Mouse (Mus musculus) thymus, postnatal 10 days (tissue): ENCODE results near the gene Slc25a12.

Experiments
- DNase-seq, 2 experiments: peaks; one replicate each; pipeline ENCODE4 v3.0.0; 2021; ENCODE audit warnings: low spot score in 2 of 2

The Slc25a12 gene

DNA sequence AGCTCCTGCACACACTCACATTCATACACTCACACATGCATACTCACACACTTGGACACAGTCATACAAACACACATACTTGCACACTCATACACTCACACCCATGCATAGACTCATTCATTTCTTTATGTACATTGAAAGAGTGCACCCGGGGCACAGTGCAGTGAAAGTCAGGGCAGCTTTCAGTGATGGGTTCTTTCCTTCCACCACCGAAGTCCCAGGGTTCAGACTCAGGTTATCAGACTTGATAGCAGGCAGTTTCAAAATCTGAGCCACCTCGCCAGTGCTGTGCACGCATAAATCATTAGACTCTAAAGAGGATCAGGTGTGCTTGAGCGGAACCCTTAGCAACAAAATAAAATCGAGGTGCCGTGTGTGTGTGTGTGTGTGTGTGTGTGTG lies 17.4 kb downstream of the Slc25a12 start:
- DNase-seq = no peak

DNA sequence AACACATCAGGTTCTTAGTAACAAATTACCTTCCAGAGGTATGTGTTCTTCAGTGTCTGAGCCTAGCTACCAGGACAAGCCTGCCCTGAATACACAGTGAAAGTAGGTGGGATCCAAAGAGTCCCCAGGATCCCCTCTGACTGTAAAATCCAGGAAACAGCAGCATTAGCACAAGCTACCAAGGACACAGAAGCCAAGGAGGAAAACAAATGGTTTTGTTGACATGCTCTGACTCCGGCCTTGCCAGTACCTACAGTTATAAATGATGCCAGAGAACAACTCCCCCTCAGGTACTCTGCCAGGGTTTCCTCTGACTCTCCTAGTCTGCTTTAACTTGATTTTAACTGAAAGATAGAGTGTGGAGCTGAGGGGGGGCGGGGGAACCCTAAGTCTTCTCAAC lies 18.0 kb downstream of the Slc25a12 start:
- DNase-seq = no peak

GRCm38 (mm10) chr2:71347732-71348490 lies 19.6 kb downstream of the Slc25a12 start:
- no peak for DNase-seq

DNA sequence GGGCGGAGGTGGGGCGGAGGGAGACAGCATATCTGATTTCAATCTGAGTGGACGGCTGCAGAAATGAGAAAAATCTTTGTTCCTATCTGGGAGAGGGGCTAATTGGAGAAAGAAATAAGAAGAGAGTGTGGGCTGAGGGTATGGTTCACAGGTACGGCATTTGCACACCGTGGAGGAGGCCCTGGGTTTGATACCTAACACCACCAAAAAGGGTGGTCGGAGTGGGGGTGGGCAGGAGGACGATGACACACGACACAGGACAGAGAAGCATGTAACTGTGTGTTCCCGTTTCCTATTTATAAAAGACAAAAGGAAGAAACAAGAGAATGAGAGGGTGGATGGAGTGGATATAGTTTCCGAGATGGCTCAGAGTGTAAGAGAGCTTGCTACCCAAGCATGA lies 20.4 kb downstream of the Slc25a12 start:
- no peak for DNase-seq

- no peak for DNase-seq
Measured at GRCm38 (mm10) chr2:71343884-71344640, 23.5 kb downstream of the Slc25a12 start.

DNA sequence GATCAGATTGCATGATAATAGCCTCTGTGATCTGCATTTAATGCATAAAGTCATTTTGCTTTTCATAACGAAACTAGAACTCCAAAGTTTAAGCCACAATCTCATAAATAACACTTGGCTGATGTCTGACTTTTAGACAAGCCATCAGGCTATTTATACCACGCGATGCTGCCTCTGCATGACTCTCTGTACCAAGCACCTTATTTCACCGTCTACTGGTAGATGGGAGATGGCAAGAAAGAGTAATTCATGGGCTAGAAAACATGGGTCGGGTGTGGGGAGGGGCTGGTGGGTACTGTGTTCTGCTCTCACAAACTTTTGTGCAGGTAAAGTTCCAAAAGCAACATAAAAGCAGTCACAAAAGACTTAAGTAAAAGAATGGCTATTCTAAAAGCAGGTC lies 27.4 kb downstream of the Slc25a12 start:
- DNase-seq = no peak

DNA sequence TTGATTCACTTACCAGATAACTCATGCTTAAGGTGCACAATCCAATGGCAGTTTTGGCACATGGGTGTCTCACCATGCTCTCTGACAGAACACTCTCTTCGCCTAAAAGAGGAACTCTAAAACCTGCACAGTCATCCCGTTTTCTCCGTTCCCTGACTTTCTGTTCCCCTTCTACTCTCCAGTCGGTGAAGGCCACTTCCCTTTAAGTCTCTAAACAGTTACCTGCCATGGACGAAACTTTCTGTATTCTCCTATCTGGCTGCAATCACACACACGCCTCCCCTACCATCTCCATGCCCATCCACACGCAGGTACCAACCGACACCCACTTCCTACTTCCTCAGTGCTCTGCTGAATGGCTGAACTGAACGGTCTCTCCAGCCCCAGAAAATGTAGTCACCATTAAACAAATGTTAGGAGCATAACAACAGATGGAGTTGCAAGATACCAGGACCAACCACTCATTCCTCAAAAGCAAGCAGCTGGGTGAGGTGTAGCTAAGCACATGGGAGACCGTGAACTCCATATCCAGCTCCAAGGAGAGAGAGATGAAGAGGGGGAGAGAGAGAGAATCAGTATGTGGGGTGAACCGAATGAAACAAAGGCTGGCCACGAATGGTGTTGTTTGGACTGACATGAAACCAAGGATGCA lies 29.3 kb downstream of the Slc25a12 start:
- no peak for DNase-seq

DNA sequence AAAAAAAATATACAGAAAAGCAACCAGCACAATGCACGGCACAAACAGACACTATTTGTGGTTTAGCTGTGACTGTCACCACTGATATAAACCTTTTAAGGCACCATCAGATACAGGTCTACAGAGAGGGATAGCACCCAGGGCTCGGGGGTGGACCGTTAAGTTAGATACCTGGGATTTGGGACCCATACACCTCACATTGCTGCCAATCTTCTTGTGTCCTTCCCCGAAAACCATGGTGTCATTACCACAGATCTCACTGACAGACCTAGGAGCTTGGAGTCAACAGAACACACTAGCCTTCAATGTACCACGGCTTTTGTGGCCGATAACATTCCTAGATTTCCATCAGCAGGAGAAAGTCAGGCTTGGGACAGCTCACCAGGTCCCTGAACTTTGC lies 30.9 kb downstream of the Slc25a12 start:
- no peak for DNase-seq

DNA sequence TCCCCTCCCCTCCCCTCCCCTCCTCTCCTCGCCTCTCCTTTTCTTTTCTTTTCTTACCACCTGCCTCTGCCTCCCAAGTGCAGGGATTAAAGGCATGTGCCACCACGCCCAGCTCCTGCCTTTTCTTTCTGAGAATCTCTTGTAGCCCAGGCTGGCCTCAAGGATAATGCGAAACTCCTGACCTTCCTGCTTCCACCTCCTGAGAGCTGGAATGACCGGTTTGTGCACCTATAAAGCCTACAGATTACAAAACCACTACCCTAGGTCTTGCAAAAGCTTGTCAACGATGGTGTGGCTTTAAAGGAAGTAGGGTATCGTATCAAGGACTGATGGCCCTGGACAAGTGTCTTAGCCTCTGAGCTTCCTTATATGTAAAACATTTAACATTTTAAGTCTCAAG lies 31.3 kb downstream of the Slc25a12 start:
- no peak for DNase-seq

DNA sequence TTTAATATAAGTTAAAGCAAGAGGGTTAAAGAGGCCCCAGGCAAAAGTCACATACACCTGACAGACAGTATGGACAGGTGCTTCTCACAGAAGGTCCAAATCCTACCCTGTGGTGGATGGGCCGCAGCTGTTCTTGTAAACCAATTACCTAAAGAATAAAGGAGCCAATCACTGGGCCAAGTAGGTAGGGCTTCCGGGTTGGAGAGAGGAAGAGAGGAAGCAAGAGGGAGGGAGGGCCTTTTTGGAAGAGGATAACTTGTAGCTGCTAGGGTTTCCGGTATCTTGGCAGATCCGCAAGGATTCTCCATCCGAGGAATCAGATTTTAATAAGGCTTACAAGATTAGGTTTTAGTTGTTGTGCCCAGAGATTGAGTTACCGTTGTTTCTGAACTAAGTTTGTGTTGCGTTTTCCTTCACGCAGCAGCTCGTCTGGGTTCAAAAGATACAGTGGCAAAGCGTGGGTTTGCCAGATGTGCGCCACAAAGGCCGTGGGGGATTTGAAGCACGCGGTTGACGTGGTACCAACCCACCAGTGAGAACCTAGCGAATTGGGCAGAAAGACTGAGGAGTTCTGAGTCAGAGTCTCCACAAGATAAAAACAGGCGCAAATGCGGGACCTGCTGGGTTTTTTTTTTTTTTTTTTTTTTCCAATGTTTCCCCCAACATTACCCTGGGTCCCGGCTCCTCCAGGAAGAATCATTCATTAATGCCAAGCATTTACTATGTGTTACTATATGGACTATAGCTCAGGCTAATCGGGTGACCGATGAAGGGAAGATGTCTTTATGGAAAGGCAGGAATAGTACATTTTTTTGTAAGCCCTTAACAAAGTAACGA lies 33.3 kb downstream of the Slc25a12 start:
- no peak for DNase-seq

DNA sequence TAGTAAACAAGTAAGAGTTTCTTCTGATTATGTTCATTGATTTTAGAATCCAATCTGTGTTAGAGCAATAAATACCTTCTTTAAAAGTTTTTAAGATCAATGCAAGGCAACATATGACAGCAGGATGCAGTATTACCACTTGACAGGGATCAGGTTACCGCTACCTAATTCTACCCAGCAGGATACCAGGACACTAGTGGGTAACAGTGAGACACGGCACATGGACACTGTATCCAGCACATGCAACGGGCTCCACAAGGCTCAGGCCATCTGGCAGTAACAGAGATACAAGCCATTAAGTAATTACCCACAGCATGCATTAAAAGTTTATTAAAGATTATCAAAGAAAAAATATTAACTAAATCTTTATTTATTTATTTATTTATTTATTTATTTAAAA lies 37.8 kb downstream of the Slc25a12 start:
- no peak for DNase-seq

DNA sequence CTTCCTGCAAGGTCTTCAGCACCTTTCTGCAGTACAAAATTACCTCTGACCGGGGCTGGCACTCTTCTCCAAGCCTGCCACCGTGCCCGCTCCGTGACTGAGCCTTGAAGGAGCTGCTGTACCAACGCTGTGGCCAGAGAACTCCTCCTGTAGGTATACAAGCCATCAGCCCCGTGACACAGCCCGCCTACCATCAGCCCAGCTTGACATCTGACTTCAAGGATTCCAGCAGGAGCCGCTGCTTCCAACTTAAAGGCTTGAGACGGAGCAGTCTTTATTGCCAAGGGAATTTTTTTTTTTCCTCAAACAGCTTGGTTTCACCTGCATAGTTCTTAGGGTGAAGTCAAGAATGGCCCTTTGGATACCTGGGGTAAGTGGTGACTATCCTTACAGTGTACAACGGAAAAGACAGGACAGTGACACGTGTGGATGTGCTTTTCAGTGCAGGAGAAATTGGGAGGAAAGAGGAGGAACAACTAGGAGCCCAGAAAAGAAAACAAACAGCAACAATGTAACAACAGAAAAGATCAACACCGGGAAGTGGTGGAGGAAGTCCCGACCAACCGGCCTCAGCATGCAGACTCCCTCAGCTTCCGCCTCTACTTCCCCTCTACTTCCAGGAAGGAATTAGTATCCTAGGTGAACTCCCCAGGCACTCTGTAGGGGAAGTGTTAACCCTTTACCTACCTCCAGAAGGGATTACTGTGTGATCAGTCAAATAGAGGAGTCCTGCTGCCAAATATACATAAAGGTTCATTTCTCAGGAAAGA lies 39.0 kb downstream of the Slc25a12 start:
- DNase-seq = no peak

- DNase-seq = no peak
Measured at GRCm38 (mm10) chr2:71327715-71328114, 39.8 kb downstream of the Slc25a12 start.

DNA sequence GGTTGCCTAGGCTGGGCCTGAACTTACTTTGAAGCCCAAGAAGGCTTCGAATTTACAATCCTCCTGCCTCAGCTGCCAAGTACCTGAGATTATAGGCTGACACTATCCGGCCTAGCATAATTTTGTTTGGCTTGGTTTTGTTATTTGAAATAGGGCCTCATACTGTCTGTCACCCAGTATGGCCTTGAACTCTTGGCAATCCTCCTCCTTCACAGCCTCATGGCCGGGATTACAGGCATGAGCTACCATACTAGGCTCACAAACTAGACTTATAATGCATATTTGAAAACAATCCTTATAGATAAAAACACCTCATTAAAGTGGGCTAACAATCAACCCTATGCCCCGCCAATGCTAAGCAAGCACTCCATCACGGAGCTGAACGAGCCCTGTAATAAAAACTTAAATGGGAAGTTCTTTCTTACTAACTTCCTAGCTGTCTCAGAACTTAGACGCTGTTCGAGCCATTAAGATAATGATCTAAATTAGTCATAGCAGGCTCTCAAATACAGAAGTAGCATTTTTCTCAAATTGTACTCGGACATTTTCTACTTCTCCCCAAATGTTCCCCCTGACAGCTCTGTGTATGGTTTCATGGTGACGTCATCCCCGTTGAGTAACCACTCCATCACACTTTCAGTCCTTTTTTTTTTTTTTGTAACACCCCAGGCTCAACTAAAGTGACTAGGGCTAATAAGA lies 40.6 kb downstream of the Slc25a12 start:
- no peak for DNase-seq

- DNase-seq = no peak
Measured at GRCm38 (mm10) chr2:71323886-71324285, 43.7 kb downstream of the Slc25a12 start.

DNA sequence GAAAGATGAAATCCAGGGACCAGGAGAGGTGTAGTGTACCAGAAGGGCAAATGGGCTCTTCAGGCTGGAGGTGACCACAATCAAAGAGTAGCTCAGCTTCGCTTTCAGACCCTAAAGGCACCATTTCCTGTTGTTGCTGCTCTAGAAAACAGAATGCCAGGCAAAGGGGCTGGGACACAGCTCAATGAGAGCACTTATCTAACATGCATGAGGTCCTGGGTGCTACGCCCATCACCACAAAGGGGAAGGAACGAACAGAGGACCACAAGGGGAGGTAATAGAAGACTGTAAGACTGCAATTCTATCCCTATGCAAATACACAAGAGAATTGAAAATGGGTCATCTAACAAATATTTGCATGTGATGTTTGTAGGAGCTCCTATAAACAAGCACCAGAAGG lies 46.1 kb downstream of the Slc25a12 start:
- no peak for DNase-seq

GRCm38 (mm10) chr2:71316116-71316789 lies 51.3 kb downstream of the Slc25a12 start:
- no peak for DNase-seq

- no peak for DNase-seq
Measured at GRCm38 (mm10) chr2:71315022-71315421, 52.5 kb downstream of the Slc25a12 start.

GRCm38 (mm10) chr2:71314080-71314479 lies 53.5 kb downstream of the Slc25a12 start:
- DNase-seq = no peak

GRCm38 (mm10) chr2:71312067-71312466 lies 55.5 kb downstream of the Slc25a12 start:
- no peak for DNase-seq
